Mouse (Mus musculus): ENCODE measurements at regions not wholly inside any gene's neighbourhood (a gene's known extent, or its start where the extent isn't known, plus 50 kb on each side); places are given as distances from the start of the nearest gene placed in this dataset.
A peak's percentile ranks its signal among the peaks of the same experiment; 100 is the strongest.

DNA sequence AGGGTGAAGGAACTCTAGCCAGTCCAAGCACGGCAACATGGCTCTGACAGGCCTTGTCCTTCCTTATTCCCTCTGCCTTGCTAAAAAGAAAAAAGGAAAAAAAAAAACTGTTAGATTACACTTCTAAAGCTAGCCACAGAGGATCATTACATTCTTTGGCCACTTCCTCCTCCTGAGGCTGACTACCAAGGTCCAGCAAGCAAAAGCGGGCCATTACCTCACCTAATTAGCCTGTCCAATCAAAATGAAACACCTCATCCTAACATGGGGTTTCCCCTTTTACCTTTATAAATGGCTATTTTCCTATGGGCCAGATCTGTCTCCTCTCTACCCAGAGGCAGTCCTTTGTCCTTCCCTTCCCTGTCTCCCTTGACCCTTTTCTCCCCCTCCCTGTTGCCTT lies 102.2 kb downstream of the Pih1h3b start:
- no peak for TF ChIP-seq CTCF (conservative IDR thresholded peaks at IDR 0.05)
- Histone ChIP-seq H3K27ac (no peak overlapping the region), H3K4me3 (no peak overlapping the region)
- no peak for DNase-seq (ENCODE audit: low spot score in 2 of 2)

DNA sequence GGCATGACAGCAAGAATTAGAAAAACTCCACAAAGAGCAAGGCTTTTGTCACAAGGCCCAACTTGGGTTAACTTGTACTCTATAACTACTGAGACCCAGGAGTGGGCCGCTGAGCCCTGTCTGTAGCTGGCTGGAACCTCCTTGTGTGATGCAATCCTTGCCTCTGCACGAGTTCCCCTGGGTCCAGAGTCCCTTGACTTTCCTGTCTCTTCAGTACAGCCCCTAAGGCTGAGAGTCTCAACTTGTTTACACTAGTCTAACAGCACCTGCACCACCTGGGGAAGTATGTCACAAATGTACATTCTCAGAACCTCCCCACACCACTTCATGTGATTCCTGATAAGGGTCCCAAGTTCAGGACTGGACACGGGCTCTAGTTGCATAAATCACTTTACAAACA lies 103.3 kb downstream of the Pih1h3b start:
- Histone ChIP-seq H3K27ac (no peak overlapping the region), H3K4me3 (no peak overlapping the region)
- TF ChIP-seq CTCF (conservative IDR thresholded peaks at IDR 0.05): no peak
- DNase-seq (ENCODE audit: low spot score in 2 of 2): no peak

GRCm38 (mm10) chrX:140179850-140180249 lies 117.2 kb downstream of the Pih1h3b start:
- peak; percentile 34 to 37 for DNase-seq (ENCODE audit: low spot score in 2 of 2)
- Histone ChIP-seq H3K4me3 (no peak overlapping the region), H3K27ac (no peak overlapping the region)
- no peak for TF ChIP-seq CTCF (conservative IDR thresholded peaks at IDR 0.05)

DNA sequence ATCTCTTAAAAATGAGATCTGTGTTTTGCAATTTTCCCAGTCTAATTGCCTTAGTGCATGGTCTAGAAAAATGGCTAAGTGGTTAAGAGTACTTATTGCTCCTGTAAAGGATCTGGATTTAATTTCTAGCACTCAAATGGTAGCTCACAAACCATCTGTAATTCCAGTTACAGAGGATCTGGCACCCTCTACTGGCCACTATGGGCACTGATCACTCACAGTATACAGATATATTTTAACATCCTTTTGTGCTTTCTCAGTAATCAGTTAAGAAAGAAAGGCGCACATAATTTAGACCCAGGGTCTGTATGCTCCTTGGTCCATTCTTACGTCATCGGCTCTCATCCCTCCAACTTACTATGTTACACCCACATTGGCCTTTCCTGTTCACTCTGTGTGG lies 120.3 kb downstream of the Pih1h3b start:
- no peak overlapping the region for H3K4me3 ChIP-seq
- no peak for DNase-seq (ENCODE audit: low spot score in 2 of 2)
- no peak overlapping the region for H3K27ac ChIP-seq
- peak; percentile 66 for TF ChIP-seq CTCF (conservative IDR thresholded peaks at IDR 0.05)

GRCm38 (mm10) chrX:140203676-140204075 lies 138.4 kb upstream of the Frmpd3 start:
- H3K4me3 ChIP-seq: no peak overlapping the region
- DNase-seq (ENCODE audit: low spot score in 2 of 2): no peak
- H3K27ac ChIP-seq: no peak overlapping the region

DNA sequence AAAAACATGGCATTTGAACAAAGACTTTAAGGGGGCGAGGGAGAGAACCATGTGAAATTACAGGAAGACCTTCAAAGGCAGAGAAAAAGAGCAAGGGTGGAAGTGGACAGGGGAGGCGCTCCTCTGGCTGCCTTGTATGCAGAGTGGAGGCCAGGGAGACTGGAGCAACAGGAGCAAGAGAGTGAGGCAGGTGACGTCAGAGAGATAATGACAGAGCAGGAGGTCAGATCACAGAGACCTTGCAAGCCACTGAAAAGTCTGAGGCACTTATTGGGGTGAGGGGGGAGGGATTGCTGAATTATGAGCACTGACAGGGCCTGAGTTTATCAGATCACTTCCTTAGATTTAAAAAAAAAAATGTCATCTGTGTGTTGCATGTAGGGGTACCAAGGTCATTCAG lies 133.3 kb upstream of the Frmpd3 start:
- TF ChIP-seq CTCF (conservative IDR thresholded peaks at IDR 0.05): no peak
- no peak overlapping the region for H3K4me3 ChIP-seq
- no peak overlapping the region for H3K27ac ChIP-seq
- DNase-seq (ENCODE audit: low spot score in 2 of 2): no peak

More at GRCm38 (mm10) chrX:140203676-140204075, 138.4 kb upstream of the Frmpd3 start:
- TF ChIP-seq CTCF (conservative IDR thresholded peaks at IDR 0.05): no peak

- no peak for TF ChIP-seq CTCF (conservative IDR thresholded peaks at IDR 0.05)
- no peak overlapping the region for H3K4me3 ChIP-seq
- H3K27ac ChIP-seq: no peak overlapping the region
- no peak for DNase-seq (ENCODE audit: low spot score in 2 of 2)
Observed at GRCm38 (mm10) chrX:140212644-140213361, 129.3 kb upstream of the Frmpd3 start.

GRCm38 (mm10) chrX:140214198-140214849 lies 127.7 kb upstream of the Frmpd3 start:
- no peak for DNase-seq (ENCODE audit: low spot score in 2 of 2)
- no peak for TF ChIP-seq CTCF (conservative IDR thresholded peaks at IDR 0.05)
- no peak overlapping the region for H3K27ac ChIP-seq
- H3K4me3 ChIP-seq: no peak overlapping the region

GRCm38 (mm10) chrX:140255790-140256189 lies 86.3 kb upstream of the Frmpd3 start:
- no peak overlapping the region for H3K4me3 ChIP-seq
- no peak overlapping the region for H3K27ac ChIP-seq
- TF ChIP-seq CTCF (conservative IDR thresholded peaks at IDR 0.05): peak; percentile 56
- DNase-seq (ENCODE audit: low spot score in 2 of 2): no peak

DNA sequence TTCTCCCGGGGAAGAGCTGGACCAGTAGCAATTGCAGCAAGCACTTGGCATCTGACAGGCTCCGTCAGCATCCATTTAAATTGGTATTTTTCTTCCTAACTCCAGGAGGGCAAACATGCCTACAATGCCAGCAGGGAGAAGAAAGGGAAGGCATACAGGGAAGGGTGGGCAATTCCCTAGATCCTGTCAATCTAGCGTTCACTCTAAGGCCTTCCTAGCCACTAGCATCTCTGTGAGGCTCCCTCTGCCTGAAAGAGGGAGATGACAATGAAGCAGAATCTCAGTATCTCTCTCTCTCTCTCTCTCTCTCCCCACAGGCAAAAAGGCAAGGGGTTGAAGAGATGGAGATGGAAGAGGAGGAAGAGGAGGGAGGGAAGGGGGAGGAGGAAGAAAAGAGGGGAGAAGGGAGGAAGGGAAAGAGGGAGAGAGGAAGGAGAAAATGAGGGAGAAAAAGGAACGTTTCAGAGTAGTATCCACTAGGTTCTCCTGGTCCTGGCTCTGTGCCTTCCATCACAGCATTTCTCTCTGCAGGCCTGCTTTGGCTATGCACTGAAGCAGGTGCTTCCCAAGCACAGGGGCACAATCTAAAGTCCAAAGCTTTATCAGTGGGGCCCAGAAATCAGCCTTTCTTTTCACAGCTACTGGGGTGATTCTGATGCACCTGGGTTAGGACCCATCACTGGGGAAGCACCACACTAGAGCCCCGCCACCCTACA lies 72.2 kb upstream of the Frmpd3 start:
- no peak for DNase-seq (ENCODE audit: low spot score in 2 of 2)
- Histone ChIP-seq H3K4me3 (no peak overlapping the region), H3K27ac (no peak overlapping the region)
- TF ChIP-seq CTCF (conservative IDR thresholded peaks at IDR 0.05): no peak

DNA sequence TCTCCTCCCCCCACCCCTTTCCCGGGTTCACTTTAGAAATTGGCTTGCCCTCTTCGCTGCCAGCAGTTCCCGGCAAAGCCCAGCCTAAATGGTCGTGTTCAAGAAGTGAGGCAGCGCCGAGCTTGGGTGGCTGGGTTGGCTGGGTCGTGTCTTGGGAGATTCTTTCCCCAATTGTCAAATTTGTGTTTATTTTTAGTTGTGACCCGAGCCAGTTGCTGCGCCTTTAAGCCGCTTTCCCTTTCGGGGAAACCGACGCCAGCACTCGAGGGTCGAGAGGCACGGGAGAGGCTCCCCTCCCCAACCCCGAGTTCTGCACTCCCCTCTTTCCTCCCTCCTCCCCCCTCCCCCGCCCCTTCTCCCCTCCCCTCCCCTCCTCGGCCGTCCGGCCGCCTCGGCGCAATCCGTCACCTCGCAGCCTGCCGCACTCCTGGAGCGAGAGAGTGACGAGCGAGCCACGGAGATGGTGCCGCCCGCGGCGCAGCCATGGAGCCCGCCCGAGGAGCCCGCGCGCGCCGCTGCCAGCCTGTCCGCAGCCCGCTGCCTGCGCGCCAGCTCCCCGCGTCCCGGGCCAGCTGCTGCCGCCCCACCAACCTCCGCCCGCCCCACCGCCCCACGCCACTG lies 64.6 kb upstream of the Frmpd3 start:
- no peak for TF ChIP-seq CTCF (conservative IDR thresholded peaks at IDR 0.05)
- Histone ChIP-seq H3K27ac (peak overlapping the region; percentile 64; the same call in 1 of the 2 replicates), H3K4me3 (peak overlapping the region; percentile 51)
- DNase-seq (ENCODE audit: low spot score in 2 of 2): no peak

- Histone ChIP-seq H3K27ac (peak overlapping the region; percentile 64), H3K4me3 (peak overlapping the region; percentile 51)
- no peak for TF ChIP-seq CTCF (conservative IDR thresholded peaks at IDR 0.05)
- peak in 1 of 2 experiments; percentile 10 for DNase-seq (ENCODE audit: low spot score in 2 of 2)
Observed at GRCm38 (mm10) chrX:140277978-140278729, 63.9 kb upstream of the Frmpd3 start.
